Mouse (Mus musculus): Measurements from ENCODE around the gene Hyal1.
A peak's percentile ranks its signal among the peaks of the same experiment; 100 is the strongest.

The Hyal1 gene

DNA sequence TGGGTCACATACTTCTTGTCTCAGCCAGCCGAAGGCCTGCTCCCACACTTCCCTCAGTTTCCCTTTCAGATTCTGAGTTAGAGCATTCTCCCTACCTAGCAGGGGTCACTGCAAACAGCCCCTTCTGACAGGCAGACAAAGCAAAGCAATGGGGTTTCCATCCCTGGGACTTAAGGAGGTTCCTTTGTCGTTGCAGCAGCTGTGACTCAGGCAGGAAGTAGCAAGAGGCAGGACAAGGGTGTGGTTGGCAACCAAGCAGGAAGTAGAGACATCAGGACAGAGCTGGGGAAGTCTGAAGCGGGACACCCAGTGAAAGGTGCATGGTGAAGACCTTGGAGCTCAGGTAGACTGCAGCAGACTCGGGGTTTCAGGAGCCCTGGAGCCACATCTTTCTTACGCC lies 47.8 kb downstream of the Hyal1 start:
- DNase-seq = no peak

DNA sequence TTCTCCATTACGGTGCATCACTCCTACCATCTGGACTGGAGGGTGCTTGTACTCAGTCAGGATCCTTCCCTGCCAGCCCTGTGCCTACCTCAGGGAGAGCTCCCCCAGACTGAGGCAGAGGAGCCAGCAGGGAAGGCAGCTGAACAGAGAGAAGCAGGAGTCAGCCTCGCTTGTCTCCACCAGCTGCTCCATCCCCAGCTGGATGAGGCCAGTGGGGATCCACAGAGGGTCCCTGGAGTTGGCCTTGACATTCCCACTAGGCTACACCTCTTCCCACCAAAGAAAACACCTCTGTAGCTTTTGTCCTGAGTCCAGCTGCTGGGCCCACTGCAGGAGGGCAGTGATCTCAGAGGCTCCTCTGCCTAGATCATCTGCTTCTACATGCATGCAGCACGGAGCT lies 48.2 kb downstream of the Hyal1 start:
- no peak for DNase-seq

DNA sequence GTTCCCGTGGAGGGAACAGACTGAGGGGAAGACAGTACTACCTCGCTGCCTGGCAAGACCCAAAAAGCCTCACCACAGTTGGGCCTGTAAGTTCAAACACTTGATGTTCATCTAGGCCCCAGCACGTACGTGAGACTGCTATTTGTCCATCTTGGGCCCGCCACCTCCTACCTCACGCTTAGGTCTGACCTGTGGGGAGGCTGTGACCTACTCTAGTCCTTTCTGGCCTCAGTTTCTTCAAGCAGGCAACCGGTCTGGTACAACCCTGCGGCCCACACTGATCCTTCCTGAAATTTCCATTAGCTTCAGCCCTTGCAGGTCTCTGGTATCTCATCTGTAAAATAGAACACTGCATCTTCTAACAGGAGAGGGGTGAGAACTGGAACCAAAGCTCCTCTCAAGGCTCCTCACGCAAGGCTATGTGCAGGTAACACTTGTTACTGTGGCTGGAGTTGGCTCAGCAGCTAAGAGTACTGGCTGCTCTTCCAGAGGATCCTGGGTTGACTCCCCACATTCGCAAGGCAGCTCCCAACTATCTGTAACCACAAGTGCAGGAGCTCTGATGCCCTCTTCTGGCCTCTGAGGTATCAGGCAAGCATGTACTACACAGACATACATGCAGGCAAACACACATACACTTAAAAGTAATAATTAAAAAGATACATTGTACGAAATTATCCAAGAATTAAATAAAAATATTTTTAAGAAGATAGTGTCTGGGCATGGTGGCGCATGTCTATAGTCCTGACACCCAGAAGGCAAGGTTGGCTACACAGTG lies 48.8 kb downstream of the Hyal1 start:
- no peak for DNase-seq

DNA sequence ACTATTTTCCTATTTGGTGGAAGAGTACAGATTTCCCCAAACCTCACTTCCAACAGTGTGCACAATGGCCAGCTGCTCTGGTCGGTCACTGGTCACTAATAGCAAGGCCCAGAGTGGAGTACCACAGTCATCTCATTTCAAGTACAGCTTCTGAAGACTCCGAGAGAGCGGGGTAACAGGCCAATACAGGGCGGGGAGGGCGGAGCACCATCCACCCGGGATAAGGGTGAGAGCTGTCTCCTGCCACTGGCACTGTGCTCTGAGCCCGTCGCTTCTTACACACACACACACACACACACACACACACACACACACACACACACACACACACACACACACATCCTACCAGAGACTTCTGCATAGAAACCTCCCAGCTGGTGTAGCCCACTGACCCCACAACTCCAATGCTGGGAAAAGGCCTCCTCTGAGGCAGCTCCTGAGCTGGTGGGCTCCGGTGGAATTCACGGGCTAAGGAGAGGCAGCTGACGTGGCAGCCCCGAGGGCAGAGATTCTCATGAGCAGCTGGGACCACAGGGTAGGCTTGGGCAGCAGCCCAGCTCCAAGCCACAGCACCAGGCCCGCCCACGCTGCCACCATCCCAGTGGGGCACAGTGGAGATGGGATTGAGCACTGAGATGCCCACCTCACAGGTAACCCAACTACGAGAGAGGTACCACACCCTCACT lies 49.6 kb downstream of the Hyal1 start:
- no peak for DNase-seq

DNA sequence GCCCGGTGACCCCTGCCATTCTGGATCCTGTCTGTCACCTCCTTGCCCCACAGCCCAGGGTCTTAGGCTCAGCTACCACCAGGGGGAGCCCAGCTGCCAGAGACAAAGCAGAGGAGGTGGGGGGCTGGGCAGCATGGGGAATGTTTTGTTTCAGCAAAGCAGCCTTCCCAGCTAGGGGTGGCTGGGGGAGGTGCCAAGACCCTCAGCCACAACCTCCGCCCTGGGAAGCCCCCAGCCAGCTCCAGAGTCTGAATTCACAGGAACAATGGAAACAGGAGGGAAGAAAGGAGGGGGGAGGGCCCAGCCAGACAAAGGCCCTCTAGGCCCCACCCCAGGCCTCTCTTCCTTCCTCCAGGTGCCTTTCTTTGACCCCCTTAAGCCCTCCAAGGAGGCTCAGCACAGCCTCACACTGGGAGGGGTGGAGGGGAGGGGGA lies 50.1 kb downstream of the Hyal1 start:
- peak; percentile 94 to 95 for DNase-seq

DNA sequence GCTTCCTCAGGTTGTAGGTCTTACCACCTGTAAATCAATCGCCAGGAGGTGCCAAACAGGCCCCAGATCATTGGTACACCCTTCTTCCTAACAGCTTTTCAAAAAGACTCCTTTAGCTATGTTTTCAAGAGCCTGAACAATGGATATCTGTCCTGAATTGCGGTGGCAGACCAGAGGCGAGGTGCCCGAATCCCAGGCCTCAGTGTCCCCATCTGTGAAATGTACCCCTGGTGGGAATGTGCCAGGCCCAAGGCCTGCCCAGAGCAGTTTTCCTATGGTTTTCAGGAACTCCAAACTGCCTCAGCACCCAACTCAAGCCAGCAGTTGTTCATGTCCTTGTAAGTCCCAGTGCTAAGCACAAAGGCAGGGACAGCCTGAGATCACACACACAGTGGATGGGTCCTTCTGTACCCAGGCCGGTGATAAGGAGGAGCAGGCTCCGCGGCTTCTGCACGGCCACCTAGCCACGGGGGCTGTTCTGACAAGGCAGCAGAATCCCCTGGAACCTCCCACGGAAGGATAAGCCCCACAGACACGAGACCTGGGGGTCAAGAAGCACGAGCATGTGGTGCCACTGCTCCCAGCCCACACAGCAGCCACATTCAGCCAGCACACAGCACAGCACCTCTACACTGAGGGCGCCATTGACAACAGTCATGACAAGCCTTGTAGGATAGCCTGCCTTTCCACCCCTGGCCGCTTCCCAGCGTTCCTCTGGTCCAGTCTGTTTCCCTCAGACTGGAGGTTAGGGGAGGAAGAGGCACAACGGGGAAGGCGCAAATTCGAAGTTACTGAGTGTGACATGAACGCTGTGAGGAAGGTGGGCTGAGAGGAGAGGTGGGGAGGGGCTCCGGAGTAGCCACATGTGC lies 50.9 kb downstream of the Hyal1 start:
- DNase-seq = no peak

DNA sequence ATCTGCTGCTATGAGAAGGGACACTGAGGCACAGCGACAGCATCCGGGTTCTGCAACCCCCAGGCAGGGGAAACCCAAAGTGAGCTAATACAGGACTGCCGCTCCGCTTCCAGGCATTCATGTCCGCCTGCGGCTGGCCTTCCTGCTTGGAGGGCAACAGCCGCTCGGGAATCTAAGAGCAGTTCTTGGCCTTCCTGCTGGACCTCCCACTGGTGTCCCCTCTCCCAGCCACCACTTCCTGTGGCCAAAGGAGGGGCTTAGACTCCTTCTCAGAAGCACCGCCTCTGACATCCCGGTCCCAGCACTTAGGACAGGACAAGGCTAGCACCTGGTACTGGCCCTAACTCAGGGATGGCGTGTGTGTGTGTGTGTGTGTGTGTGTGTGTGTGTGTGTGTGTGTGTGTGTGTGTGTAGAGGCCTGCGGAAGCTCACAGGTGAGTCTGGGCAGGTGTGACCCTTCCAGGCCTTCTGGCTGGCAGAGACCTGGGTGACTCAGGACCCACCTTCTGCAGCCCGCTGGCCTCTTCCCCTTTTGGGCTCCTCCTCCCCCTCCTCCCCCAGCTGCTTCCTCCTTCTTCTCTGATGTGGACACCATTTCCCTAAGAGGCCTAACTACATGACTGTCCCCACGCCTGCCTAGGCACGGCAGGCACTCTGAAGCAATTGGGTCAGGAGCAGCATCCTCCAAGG lies 52.1 kb downstream of the Hyal1 start:
- peak; percentile 15 to 42 for DNase-seq

DNA sequence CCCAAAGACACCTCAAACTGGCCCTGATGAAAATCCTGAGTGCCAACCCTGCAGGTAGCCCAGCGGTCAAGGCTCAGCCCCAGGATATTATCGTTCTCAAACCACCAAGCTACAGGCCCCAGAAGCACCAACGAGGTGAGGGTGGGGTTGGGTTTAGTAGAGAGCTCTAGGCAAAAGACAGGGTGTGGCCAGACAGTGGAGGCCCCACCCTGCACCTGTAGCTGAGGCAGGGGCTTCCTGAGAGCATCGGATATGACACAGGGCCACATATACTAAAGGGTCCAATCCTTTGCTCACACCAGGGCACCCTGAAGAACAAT lies 52.6 kb downstream of the Hyal1 start:
- no peak for DNase-seq

DNA sequence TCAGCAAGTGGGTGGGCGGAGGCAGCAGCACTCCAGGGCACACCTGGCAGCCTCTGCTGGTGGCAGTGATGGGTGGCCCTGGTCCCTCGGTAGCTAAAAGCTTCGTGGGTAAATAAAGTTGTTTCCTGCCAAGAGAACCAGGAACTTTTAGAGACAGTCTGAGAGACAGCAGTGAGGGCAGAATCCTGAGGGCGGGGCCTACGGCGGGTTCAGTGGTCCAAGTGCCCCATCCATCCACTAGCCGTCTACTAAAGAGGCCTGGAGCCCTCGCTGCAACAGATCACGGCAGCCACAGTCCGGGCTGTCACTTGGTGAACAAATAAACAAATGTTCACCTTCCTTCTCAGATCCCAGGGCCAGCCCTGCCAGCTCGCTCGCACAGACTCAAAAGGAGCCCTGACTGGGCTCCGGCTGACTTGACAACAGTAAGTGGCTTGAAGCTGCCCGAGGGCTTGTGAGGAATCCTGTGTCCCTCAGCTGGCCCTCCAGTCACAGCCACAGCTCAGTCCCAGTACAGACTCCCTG lies 53.2 kb downstream of the Hyal1 start:
- DNase-seq = peak; percentile 33 to 46

DNA sequence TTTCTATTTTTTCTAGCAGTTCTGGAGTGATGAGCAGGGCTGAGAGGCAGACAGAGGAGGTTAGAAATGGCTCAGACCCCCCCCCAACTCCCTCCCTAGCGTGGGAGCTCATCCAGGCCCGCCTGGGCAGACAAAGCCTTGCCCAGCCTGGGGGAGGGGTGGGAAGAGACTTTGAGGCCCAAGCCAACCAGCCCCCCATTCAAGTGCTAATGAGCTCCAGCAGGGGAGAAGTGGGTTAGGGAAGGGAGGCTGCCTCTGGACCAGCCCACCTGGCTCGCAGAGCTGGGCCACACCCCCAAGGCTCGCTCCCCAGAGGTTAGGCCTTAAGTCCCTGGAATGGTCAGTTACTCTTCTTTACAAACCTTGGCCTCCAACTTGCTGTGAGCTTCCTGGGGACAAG lies 53.8 kb downstream of the Hyal1 start:
- peak; percentile 59 to 80 for DNase-seq

All from cerebellum, postnatal 10 days (tissue).